Mouse (Mus musculus) thymus, adult 18-20 months (tissue): ENCODE data around the gene Klhl21.

ENCODE experiments used
- DNase-seq, 2 experiments: peaks; one replicate each; pipeline ENCODE4 v3.0.0; 2022; ENCODE audit warnings: mixed read lengths in 2 of 2

Klhl21 gene

DNA sequence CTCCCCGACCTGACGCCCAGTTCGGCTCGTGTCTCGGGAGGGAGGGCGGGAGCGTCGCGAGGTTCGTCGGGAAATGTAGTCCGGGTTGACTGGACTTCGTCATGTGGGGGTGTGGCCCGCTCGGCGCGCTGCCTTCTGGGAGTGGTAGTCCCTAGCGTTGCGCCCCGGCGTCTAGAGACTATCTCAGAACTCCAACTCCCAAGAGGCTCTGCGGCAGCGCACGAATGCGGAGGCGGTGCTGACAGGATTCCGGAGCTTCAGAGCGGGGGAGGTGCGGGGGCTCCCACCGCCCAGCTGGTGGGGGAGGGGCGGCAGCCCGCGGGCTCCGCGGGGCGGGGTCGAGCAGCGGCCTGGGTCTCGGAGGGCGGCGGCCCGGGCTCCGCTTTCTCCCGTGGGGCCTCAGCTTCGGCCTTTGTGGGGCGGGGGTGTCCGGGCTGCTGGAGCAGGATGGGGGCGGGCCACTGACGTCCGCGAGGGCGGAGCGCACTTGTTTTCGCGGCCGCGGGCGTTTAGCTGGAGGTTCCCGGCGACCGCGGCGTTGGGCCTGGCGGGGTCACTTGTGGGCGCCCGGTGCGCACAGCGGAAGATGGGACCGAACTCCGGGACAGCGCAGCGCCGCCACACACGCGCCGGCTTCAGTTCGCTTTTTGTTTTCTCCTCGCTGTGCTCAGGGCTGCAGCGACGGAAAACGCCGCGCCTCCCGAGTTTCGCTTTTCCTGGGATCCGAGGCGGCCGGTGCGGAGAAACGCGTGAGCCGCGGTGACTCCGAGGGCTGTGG, 12.2 kb upstream of the Klhl21 start, which contains the start of gene Phf13:
TSS of gene Phf13 (minus strand) at position 86 of the 778 bp plus-strand sequence.
- peak; percentile 98 for DNase-seq

DNA sequence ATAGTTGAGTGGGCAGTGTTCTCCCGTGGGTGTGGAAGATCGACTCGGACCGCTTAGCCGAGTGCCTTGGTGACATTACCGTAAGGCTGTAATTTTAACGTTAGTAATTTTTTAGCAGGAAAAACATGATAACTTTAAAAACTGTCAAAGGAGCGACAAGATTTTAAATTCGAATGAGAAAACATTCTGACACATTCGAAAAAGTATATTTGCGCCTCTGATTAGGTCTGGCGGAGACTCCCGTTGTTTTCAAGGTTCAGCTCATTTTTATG, 11.7 kb upstream of the Klhl21 start:
- DNase-seq = no peak

DNA sequence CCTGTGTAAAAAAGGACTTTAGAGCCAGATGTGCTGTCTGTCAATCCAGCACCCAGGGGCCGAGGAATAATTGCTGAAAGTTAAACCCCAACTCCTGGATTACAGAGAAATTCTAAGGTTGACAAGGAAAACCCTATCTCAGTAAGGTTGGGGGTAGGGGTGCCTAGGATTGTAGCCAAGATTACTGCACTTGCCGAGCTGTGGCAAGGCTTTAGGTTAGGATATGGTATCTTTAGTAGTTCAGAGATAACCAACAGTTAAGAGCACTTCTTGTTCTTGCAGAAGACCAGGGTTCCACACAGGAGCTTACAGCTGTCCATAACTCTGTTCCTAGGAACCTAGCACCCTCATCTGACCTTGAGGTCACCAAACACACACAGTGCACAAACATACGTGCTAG, 10.9 kb upstream of the Klhl21 start:
- DNase-seq = no peak

DNA sequence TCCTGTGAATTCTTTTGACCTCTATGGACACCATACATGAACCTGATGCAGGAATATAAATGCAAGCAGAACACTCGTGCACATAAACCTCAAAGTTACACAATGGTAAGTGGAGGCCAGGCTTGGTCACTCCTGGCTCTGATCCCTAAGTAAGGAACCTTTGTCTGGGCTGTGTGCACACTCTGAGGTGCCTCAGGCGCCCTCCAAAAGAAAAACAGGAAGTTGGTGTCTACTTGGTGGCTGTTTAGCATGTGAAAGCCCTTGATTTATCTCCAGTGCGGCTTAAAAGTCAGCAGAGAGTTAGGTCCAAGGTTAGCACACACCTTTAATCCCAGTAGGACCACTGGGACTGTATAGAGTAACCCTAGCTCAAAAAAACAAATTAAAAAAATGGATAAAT, 9.1 kb upstream of the Klhl21 start:
- DNase-seq = no peak

DNA sequence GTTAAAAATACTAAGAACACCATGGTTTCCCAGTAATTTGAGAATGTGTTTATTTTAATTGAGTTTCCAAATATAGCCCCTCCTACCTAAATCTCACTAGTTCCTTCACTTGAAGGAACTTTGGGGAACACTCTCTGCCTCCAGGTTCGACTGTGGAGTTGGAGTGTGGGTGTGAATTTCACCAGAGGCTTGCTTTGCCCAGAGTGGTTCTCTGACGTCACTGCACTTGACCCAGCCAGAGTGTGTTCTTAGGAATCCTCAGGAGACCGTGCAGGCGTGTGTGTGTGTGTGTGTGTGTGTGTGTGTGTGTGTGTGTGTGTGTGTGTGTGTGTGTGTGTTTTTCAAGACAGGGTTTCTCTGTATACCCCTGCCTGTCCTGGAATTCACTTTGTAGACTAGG, 7.7 kb upstream of the Klhl21 start:
- no peak for DNase-seq

DNA sequence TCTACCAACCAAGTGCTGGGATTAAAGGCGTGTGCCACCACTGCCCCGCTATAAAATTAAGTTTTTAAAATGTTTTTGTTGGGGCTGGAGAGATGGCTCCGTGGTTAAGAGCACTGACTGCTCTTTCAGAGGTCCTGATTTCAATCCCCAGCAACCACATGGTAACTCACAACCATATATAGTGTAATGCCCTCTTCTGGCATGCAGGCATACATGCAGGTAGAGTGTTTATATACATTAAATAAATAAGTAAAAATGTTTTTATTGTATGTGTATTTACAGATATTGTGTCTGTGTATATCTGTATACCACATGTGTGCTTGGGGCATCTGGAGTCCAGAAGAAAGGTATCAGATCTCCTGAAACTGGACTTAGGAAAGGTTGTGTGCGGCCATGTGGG, 7.3 kb upstream of the Klhl21 start:
- no peak for DNase-seq

DNA sequence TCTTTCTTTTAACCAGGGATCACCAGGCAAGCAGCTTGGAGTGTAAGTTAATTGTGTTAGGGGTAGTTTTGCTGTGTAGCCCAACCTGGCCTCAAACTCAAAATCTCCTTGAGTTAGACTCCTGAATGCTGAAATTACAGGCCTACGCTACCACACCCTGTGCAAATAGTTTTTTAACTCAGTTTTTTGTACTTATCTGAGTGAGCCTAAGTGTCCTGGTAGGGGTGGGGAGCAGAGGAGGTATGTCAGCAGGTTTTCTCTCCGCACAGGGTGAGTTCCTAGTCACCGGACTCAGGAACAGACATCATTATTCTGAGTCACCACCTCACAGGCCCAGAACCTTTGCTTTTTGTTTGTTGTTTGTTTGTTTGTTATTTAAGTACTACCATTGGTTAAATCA, 6.5 kb upstream of the Klhl21 start:
- no peak for DNase-seq

DNA sequence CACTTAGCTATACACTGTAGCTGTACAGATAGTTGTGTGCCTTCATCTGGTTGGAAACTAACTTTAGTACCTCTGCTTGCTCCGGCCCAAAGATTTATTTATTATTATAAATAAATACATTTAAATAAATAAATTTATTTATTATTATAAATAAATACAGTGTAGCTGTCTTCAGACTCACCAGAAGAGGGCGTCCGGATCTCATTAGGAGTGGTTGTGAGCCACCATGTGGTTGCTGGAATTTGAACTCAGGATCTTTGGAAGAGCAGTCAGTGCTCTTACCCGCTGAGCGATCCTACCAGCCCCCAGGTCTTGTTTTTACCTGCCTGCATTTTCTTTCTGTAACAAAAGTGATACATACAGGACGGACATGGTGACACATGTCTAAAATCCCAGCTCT, 2.5 kb upstream of the Klhl21 start:
- DNase-seq = no peak

DNA sequence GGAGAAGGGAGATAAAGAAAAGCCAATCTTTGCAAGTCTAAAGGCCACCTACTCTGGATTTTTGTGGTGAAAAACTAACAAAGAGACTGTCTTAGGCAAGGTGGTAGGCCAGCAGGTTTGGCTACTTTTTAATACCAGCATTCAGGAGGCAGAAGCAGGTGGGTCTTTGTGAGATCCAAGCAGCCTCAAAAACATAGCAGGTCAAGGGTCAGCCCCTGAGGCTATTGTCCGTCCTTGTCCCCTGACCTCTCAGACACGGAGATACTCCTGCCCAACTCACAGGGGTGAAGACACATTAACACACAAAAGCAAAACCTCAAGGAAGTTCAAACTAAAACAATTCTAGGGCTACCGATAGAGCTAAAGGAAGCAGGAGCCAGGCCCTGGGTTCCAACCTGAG, 1.8 kb upstream of the Klhl21 start:
- DNase-seq = no peak

DNA sequence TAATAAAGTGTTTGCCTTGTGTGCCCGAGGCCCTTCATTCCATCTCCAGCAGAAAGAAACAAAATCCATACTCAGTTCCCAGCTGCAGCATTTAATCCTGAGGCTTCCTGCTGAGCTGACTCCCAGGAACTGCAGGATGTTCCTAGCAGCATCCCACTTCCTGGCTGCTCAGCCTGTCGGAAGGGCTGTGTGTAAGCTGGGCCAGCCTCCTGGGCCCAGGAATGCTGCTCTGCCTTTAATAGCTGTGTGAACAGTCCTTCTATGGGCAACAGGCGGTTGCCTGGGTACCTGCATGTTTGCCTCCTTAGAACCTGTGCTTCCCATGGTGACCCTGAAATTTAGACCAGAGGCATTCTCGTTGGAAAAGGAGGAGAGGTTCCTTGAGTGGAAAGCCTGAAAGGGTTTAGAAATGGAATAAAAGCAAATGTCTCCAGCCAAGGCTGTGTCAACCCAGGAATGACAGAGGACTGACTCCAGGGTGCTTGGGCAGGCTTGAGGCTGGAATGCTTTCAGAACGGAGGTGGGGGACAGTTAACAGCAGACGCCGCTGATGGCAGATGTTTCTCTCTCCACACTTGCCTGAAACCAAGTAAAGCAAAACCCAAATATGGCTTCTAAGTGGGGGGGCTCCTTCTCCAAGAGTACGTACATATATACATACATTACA, 989 bp upstream of the Klhl21 start:
- no peak for DNase-seq

DNA sequence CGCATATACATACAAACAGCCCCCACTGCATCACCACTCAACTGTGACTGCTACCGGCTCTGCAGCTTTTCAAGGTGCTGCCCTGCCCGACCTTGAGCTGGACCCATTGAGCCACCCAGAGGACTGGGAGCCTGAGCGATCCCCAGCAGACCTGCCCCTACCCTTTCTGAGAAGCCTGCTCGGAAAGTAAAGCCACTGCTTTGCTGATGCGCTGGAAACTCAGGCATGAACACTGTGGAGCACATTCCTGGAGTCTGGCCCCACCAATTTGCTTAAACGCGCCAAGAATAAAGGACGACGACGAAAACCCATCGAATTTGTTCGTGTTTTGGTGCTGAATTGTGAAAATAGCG, 479 bp upstream of the Klhl21 start:
- DNase-seq = no peak

DNA sequence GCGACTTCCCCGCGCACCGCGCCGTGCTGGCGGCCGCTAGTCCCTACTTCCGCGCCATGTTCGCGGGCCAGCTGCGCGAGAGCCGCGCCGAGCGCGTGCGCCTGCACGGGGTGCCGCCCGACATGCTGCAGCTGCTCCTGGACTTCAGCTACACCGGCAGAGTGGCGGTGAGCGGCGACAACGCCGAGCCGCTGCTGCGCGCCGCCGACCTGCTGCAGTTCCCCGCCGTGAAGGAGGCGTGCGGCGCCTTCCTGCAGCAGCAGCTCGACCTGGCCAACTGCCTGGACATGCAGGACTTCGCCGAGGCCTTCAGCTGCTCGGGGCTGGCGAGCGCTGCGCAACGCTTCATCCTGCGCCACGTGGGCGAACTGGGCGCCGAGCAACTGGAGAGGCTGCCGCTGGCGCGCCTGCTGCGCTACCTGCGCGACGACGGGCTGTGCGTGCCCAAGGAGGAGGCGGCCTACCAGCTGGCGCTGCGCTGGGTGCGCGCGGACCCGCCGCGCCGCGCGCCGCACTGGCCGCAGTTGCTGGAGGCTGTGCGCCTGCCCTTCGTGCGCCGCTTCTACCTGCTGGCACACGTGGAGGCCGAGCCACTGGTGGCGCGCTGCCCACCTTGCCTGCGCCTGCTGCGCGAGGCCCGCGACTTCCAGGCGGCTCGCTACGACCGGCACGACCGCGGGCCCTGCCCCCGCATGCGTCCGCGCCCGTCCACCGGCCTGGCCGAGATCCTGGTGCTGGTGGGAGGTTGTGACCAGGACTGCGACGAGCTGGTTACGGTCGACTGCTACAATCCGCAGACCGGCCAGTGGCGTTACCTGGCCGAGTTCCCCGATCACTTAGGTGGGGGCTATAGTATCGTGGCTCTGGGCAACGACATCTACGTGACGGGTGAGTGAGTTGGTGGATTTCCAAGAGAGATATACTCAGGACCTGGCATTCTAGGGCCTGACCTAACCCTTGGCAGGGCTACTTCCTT, 761 bp downstream of the Klhl21 start:
- peak; percentile 36 to 40 for DNase-seq

DNA sequence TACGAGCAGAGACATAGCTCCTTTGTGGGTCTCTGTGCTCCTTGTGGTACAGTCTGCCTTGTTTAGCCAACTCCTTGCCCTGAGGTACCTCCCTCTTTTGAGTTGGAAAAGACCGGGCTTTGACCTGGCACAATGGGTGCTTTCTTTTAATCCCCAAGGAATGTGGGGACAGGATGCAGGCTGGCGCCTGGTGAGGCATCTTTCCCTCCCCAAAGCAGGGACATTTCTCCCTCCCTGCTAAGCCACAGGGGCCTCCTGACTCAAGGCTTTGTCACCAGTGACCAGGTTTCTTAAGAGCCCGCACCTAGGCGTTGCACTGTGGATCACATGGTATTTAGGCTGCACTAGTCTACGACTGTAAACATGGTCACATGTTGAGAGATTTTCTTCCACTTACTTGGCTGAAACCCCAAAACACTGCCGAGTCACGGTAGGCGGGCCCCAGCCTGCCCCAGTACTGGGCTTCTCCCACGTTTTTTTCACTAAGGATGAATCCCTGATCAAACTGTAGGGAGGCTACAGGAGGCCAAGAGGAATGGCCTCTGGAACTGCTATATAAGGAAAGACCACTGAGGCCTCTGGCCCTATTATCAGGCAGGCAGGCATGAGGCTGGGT, 1.6 kb downstream of the Klhl21 start:
- no peak for DNase-seq

DNA sequence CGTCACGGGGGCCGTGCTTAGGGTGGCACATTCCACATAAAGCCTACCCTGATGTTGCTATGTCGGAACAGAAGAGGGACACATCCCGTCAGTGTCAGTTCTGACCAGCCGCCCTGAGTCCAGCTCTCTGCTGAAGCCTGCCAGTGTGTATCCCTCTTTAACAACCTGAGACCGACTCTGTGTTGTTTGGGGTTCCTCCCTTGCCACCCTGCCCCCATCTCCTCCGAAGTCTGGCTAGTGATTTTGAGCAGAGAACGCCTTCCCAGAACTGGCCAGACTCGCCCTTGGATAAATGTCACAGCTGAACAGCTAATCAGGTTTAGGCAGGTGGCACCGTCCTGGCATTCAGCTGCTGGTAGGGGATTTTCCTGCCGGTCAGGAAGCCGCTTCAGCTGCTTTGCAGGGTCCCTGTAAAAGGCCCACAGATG, 2.1 kb downstream of the Klhl21 start:
- no peak for DNase-seq

DNA sequence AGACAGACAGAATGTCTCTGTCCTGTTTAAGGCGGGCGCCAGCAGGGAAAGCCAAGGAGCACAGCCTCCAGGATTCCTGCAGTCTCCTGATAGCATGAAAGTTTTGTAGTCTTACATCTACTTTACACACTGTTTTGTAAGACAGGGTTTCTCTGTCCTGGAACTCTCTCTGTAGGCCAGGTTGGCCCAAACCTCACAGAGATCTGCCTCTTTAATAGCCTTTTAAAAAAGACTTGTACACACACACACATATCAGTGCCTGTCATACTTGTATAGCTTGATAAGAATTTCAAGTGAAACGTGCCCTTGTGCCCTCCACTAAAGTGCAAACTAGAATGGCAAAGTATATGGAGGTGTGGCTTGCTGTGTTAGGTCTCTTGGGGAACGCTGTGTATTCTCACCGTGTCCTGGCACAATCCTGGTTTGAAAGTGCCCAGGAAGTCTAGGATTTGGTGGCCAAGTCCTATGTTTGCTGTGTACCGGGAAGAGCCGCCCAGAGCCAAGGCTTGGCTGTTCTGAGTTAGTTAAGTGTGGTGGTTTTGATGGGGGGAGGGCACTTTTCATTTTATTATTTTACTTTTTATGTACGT, 2.7 kb downstream of the Klhl21 start:
- no peak for DNase-seq

DNA sequence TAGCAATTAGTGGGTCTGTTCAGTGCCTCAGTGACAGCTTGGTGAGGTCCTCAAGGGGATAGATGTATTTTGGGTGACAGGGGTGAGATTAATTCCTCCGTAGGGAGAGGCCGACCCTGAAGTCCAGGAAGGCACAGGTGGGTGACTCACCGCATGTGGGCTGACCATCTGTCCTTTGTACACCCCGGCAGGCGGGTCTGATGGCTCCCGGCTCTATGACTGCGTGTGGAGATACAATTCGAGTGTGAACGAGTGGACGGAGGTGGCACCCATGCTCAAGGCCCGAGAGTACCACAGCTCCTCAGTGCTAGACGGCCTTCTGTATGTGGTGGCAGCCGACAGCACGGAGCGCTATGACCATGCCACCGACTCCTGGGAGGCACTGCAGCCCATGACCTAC, 3.5 kb downstream of the Klhl21 start:
- no peak for DNase-seq

DNA sequence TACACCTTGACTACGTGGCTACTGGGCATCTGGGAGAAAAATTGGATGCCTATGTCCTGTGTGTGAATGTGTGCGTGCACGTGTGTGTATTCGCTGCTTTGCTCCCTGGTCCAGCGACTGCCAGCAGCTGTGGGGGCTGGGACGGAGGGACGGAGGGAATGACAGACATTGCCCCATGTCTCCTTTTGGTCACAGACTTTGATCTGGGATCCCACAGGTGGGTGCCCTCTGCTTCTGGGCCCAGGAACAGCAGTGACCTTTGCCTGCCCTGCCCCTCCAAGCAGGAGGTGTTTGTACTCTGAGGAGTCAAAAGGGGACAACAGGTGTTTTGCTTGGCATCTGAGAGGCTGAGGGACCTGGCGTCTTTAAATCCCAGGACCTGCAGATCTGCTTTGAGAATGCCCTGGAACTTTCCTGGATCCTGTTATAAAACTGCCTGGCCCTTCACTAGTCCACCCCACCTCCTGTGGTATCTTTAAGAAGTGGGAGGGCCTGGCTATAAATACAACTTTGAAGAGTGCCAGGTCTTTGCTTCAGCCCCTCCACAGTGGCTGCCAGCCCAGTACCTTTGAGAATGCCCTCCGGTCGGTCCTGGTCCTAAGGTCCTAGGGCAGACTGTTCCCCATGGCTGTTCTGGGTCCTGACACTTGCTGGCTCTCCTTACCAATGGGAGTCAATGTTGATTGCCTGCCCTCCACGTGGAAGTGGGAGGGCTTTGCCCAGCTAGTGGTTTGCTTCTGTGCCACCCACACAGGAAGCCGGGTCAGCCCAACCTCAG, 4.6 kb downstream of the Klhl21 start:
- DNase-seq = no peak

DNA sequence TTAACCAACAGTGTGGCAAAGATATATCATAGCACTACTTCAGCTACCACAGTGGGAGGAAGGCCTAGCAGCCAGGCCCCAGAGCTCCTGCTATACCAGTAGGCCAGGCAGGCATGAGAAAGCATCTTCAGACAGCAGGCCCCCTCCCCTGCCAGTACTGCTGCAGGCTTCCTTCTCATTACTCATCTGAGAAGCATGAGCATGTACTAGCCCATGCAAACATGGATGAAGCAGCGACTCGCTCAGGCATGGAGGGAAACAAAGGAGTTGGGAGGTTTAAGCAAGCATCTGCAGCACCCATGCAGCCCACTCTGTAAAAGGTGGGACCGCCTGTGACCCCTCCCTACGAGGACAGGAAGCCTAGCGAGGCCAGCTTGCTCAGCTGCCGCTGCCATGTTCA, 10.5 kb downstream of the Klhl21 start:
- DNase-seq = no peak

DNA sequence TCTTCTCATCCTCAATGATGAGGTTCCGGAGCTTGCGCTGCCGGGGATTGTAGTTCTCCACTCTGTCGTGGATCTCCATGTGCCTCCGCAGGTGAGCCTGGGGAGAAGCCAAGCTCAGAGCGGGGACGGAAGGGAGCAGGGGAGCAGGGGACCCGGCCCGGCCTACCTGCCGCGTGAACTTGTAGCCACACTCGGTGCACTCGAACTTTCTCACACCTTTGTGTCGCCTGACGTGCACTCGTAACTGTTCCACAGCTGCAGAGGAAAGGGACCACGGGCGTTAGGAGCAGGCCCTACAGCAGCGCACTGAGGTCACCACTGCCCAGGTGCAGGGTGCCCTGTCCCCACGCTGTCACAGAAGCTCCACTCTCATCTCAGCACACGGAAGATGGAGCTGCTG, 11.4 kb downstream of the Klhl21 start:
- DNase-seq = no peak

DNA sequence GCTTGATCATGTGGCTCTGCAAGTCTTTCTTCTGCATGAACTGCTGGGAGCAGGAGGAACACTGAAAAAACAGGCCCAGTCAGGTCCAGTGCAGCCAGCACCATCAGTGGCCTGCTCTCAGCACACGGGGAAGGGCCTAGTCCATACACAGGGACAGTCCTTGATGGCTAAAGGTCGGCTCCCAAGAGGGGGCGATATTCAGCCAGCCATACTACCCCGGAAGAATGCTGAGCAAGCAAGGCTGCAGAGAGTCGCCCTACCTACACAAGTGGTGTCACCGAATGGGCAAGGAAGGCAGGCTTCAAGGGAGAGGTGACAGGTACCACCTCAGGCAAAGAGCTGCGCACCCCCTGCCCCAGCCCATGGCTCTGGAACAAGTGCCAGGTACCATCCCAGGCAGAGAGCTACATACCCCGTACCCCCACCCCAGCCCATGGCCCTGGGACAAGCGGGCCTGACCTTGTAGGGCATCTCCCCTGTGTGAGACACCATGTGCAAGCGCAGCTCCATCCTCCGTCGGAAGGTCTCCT, 13.0 kb downstream of the Klhl21 start:
- DNase-seq = no peak

DNA sequence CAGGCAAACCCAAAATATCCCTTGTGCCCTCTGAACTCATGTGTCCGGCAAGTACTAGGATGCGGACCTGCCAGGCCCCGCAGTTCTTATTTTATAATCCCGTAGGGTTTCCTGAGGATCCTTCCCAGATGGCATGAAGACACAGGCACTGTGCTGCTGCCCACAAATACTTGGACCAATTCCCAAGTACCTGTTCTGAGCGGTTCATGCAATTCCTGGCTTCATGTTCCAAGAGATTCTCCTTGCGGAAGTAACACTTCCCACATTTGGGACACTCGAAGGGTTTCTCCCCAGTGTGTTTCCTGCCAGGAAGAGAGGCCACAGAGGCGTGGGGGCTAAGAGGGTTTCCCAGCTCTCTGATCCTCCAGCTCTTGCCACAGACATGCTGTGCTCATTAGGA, 13.9 kb downstream of the Klhl21 start:
- no peak for DNase-seq

DNA sequence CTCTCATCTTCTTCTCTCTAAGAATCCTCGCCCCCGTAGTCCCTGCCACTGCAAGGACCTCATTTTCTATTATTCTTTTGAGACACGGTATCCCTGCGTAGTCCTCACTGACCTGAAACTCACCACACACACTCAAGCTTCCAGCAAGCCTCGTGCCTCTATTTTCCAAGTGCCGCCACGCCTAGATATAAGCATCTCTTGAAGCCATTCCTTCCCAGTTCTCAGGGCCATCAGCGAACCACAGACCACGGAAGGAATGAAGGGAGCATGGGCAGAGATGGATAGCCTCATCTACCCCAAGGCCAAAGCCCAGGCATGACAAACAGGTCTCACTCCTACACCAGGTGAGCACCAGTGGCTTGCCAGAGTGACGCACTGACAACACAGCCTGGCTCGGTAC, 15.9 kb downstream of the Klhl21 start:
- DNase-seq = no peak
